Mouse (Mus musculus): ENCODE results near the gene Klhl32. TPM values are rescaled to one million over a fixed set of nuclear protein-coding genes. Genes with fewer than 3 reads are reported as not detected.
"Not testable (repeated sequence)": the region's sequence is repeated elsewhere in the genome, so short reads cannot be mapped to it uniquely, and the experiment has no call there.

Klhl32 gene
- 19.0 and 19.8 TPM in 2 replicates for polyA plus RNA-seq (2015; fragmentation: Nextera tagmentation; extraction: Ambion mirVana)

DNA sequence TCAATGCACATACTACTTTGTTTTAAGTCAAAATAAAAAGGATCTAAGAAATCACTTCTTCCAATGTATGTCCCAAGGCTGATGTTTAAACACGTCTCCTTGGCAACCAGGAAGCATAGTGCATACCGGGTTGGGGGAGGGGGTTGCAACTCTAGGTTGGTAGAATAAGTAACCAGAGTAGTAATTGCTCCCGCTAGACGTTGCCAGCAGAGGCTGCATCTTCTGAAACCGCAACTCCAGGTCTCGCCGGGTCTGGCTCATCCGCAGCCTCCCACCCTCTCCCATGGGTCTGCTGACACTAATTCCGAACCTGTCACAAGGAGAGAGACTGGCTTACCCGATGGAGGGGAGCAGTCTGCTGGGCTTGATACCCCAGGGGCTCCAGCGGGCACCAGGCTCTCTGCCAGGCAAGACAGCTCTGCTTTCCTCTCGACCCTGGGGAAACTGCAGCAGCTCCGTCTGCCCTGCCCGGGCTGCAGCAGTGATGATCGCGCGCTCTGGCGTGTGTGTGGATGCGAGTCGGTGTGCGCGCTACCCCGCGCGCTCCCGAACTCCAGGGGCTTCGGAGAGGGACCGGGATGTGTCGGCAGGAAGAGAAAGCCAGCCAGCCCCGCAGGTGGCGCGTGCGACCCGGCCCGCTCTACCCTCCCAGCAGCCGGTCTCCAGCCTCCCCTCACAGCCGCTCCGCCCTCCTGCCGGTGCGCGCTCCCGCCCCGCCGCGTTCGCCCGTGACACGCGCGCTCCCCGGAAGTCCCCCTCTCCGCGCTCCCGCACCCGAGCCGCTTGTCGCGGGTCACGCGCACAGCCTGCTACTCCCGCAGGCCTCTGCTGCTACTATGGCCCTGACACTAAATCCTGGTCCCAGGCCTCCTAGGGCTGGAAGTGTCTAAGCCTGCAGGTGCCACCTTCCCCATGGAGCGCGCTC, at the start of gene Klhl32:
Gene Klhl32 (minus strand): TSS at position 724 of the 925 bp plus-strand sequence.
- no peaks in the 10 kb centered on the region for H3K27me3 ChIP-seq
- peak within 1 kb of the TSS; percentile 82 for H3K9ac ChIP-seq (replicated peaks)
- H3K4me2 ChIP-seq (replicated peaks), result peak within 1 kb of the TSS; percentile 63
- peaks cover 29% of the 10 kb centered on the region for H3K4me1 ChIP-seq (replicated peaks)
- ATAC-seq, result peak; percentile 97
- H3K4me3 ChIP-seq (replicated peaks), result peak within 1 kb of the TSS; percentile 67
- WGBS, result under 1% methylated on average over 62 of the region's 63 CpGs
- H3K27ac ChIP-seq, result peak within 1 kb of the TSS; percentile 96
- no peaks in the 10 kb centered on the region for H3K9me3 ChIP-seq
- H3K36me3 ChIP-seq, result no peaks in the 10 kb centered on the region

DNA sequence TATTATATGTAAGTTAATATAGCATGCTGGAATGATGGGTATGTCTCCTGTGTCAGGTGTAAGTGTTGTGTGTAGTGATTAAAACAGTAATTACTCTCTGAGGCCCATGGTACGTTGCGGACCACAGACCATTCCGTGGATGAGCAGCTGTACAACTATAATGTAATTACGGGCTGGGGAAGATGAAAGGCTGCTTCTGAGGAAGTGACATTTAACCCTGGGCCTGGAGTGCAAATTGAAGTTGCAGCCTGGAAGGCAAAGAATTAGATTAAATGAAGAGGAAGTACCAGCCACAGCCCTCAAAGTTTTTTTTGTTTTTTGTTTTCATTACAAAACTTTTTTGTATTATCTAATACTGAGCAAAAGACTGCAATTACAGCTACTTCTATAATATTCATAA, 48.2 kb upstream of the Klhl32 start:
- H3K9ac ChIP-seq (replicated peaks), result peak overlapping the region; percentile 85
- peak overlapping the region; percentile 72 for H3K4me2 ChIP-seq (replicated peaks)
- H3K4me1 ChIP-seq (replicated peaks), result peaks cover 13% of the 10 kb centered on the region
- peaks cover 28% of the 10 kb centered on the region for H3K36me3 ChIP-seq
- WGBS, result 40% methylated on average over 4 of the region's 4 CpGs
- no peaks in the 10 kb centered on the region for H3K9me3 ChIP-seq
- ATAC-seq, result no peak
- peak overlapping the region; percentile 88 for H3K4me3 ChIP-seq (replicated peaks)
- H3K27ac ChIP-seq, result no peak overlapping the region
- no peaks in the 10 kb centered on the region for H3K27me3 ChIP-seq

DNA sequence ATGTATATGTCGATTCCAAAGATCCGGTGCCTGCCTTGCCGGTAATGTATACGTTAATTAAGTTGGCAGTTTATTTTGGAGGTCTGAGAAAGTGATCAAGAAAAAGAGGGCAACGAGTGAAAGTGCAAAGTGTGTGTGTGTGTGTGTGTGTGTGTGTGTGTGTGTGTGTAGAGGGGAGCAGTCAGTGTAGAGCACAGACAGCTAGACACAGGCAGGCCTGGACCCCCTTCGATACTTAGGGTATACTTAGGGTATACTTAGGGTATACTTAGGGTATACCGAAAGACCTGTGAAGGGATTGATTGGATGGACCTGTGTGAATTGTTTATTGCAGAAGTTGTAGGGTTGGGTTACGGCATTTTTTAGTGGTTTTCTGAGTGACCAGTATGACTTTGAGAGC, 47.7 kb upstream of the Klhl32 start:
- Histone ChIP-seq H3K4me2 (replicated peaks) (peak overlapping the region; percentile 72), H3K4me1 (replicated peaks) (peaks cover 13% of the 10 kb centered on the region), H3K36me3 (peaks cover 26% of the 10 kb centered on the region), H3K27me3 (no peaks in the 10 kb centered on the region), H3K4me3 (replicated peaks) (peak overlapping the region; percentile 88), H3K27ac (no peak overlapping the region), H3K9me3 (no peaks in the 10 kb centered on the region), H3K9ac (replicated peaks) (peak overlapping the region; percentile 85)
- peak; percentile 53; the same call in 1 of the 2 replicates for ATAC-seq
- WGBS, result 31% methylated on average over 8 of the region's 8 CpGs

DNA sequence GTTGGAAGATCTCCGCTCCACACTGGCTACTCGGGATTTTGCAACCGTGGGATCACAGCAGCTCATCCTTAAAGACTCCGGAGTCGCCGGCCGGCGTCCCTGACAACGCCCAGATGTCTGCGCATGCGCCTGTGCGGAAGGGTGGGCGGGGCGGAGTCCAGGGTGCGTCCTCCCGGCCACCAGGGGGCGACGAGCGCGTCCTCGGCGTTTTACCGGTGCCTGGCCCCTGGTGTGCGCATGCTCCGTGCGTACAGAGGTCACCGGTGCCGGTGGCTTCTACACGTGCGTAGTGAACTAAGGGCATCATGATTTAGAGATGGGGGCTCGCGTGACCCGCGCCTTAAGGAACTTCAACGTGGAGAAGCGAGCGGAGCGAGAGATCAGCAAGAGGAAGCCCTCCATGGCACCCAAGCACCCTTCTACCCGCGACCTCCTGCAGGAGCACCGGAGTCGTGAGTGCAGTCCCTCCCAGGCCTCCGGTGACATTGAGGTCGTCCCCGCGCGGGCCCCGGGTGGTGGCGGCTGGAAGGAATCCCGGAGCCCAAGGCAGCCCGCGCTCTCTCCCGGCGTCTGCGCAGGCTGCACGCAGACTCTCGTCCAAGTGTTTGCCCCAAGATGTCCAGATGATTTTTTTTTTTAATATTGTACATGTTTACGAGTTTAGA, 47.1 kb upstream of the Klhl32 start, which contains the start of gene Ndufaf4:
Gene Ndufaf4 (plus strand): TSS at position 233 of the 665 bp plus-strand sequence.
- H3K9ac ChIP-seq (replicated peaks), result peak within 1 kb of the TSS; percentile 85
- no peaks in the 10 kb centered on the region for H3K27me3 ChIP-seq
- H3K36me3 ChIP-seq, result peaks cover 20% of the 10 kb centered on the region
- peak within 1 kb of the TSS; percentile 56 for H3K27ac ChIP-seq
- under 1% methylated on average over 58 of the region's 58 CpGs for WGBS
- ATAC-seq, result peak; percentile 98
- H3K4me3 ChIP-seq (replicated peaks), result peak within 1 kb of the TSS; percentile 88
- peak within 1 kb of the TSS; percentile 72 for H3K4me2 ChIP-seq (replicated peaks)
- no peaks in the 10 kb centered on the region for H3K9me3 ChIP-seq
- peaks cover 13% of the 10 kb centered on the region for H3K4me1 ChIP-seq (replicated peaks)

DNA sequence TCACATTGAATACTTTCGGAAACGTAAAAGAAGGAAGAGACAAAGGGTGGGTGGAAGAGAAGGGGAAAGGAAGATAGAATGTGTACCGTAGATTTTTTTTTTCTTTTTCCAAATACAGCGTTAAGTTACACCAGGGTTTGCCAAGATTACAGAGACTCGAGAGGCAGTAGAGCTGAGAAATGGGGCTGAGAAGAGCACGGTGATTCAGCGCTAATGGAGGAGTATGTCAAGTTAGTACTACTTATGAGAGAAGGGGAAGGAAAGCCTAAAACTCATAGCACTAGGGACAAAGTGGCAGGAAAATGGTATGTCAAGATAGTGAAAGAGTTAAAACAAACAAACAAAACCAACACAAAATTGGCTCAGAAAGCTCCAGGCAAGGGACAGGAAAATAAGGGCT, 46.4 kb upstream of the Klhl32 start:
- Histone ChIP-seq H3K27ac (peak overlapping the region; percentile 44; the same call in 1 of the 2 replicates), H3K4me1 (replicated peaks) (peaks cover 13% of the 10 kb centered on the region), H3K4me3 (replicated peaks) (peak overlapping the region; percentile 88), H3K27me3 (no peaks in the 10 kb centered on the region), H3K4me2 (replicated peaks) (peak overlapping the region; percentile 72), H3K9me3 (no peaks in the 10 kb centered on the region), H3K9ac (replicated peaks) (peak overlapping the region; percentile 60), H3K36me3 (peaks cover 16% of the 10 kb centered on the region)
- 24% methylated on average over 7 of the region's 7 CpGs for WGBS
- peak; percentile 55 for ATAC-seq

DNA sequence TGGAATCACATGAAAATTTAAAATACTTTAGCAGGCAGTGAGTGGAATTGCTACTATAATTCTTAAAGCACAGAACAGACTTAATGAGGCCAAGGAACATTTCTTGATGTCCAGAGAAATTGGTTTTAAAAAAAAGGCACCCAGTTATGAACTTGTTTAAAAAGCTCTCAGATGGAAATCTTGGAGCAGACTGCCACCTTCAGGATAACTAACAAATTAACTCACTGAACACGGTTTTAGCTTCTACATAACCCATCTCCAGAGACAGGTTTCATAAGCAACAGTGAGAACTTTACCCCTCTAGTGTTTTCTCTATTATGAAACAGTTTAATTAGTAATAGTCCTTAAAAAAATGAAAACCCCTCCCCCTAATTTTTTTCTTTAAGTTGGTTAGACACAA, 45.9 kb upstream of the Klhl32 start:
- H3K36me3 ChIP-seq, result peaks cover 13% of the 10 kb centered on the region
- H3K27me3 ChIP-seq, result no peaks in the 10 kb centered on the region
- no peaks in the 10 kb centered on the region for H3K9me3 ChIP-seq
- ATAC-seq, result no peak
- H3K4me3 ChIP-seq (replicated peaks), result no peak overlapping the region
- H3K9ac ChIP-seq (replicated peaks), result no peak overlapping the region
- peaks cover 13% of the 10 kb centered on the region for H3K4me1 ChIP-seq (replicated peaks)
- 0% methylated on average over 1 of the region's 1 CpGs for WGBS
- no peak overlapping the region for H3K27ac ChIP-seq
- H3K4me2 ChIP-seq (replicated peaks), result no peak overlapping the region

DNA sequence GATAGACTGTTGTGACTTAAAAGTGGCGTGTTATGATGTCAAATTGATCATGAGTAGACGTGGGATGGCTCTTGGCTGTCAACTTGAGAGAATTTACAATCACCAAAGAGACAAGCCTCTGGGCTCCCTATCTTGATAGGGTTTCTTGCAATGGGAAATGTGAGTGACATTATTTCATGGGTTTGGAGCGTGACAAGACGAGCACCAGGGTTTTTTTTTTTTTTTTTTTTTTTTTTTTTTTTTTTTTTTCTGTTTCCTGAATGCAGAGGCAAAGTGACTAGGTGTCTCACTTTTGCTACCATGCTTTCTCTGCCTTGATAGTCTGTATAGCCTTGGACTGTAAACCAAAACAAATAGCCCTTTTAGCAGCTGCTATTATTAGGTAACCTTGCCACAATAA, 43.7 kb upstream of the Klhl32 start:
- no peak overlapping the region for H3K9ac ChIP-seq (replicated peaks)
- no peak for ATAC-seq
- H3K4me1 ChIP-seq (replicated peaks), result peaks cover 13% of the 10 kb centered on the region
- no peaks in the 10 kb centered on the region for H3K27me3 ChIP-seq
- WGBS, result 83% methylated on average over 4 of the region's 4 CpGs
- H3K9me3 ChIP-seq, result peaks cover 4% of the 10 kb centered on the region
- no peak overlapping the region for H3K27ac ChIP-seq
- no peak overlapping the region for H3K4me2 ChIP-seq (replicated peaks)
- no peaks in the 10 kb centered on the region for H3K36me3 ChIP-seq
- no peak overlapping the region for H3K4me3 ChIP-seq (replicated peaks)

DNA sequence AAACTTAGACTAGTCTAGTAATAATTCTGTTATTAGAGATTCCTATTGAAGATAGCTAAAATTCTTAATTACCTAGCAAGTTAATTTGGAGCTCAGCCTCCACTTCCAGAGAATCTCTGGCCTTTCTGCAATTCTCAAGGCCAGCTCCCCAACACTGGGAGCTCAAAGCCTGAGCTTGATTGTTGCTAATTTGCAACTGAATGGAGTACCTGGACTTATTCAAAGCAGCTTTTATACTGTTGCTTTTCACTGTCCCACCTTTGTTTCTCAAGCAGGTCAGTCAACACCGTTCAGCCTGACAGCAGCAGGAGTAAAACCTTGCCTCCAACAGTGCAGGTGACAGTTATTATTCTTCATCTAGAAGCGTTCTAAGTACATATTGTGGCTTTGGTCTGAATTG, 41.4 kb upstream of the Klhl32 start:
- not testable (repeated sequence) for H3K9ac ChIP-seq (replicated peaks); H3K36me3 ChIP-seq; ATAC-seq; H3K4me1 ChIP-seq (replicated peaks); H3K9me3 ChIP-seq; H3K4me2 ChIP-seq (replicated peaks); H3K4me3 ChIP-seq (replicated peaks); H3K27me3 ChIP-seq; H3K27ac ChIP-seq
- 72% methylated on average over 2 of the region's 2 CpGs for WGBS

DNA sequence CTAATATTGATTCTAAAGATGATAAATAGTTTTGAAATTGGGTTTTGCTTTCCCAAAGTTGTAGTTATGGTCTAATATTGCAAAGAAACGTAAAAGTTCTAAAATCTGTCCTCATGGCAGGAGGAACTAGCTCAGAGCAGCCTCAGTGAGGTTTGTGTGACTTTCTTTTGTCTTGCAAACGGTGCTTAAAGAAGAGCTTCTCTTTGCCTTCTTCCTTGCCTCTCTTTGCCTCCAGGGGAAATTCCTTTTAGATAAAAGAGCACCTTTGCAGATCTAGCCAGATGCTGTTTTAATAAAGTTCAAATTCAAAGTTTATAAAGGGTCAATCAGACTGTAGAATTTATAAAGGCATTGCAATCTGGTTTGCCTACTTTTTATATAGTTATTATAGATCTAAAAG, 38.5 kb upstream of the Klhl32 start:
- H3K4me3 ChIP-seq (replicated peaks); H3K9me3 ChIP-seq; H3K27ac ChIP-seq; H3K27me3 ChIP-seq; H3K9ac ChIP-seq (replicated peaks); H3K4me1 ChIP-seq (replicated peaks); H3K36me3 ChIP-seq; H3K4me2 ChIP-seq (replicated peaks); ATAC-seq: not testable (repeated sequence)
- 33% methylated on average over 2 of the region's 2 CpGs for WGBS

DNA sequence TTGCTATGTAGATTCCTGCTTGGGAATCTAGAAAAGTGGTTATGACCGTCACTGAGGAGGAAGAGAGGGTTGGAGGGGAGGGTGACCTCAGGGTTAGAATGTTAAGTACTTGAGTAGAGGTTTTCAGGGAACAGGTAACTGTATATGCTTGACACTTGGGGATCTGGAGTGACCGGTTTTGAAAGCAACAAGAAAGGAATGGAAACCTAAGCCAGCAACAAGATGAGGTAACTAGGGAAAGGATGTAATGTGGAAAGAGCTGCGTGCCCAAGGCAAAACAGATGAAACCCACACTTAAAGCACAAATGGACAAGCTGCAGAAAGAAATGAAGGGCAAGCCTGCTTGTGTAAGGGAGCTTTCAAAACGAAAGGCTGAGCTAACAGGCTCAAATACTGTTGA, 18.3 kb upstream of the Klhl32 start:
- H3K4me1 ChIP-seq (replicated peaks), result no peaks in the 10 kb centered on the region
- no peak overlapping the region for H3K27ac ChIP-seq
- no peak overlapping the region for H3K4me2 ChIP-seq (replicated peaks)
- no peaks in the 10 kb centered on the region for H3K36me3 ChIP-seq
- no peaks in the 10 kb centered on the region for H3K27me3 ChIP-seq
- H3K4me3 ChIP-seq (replicated peaks), result no peak overlapping the region
- no peak for ATAC-seq
- H3K9me3 ChIP-seq, result no peaks in the 10 kb centered on the region
- H3K9ac ChIP-seq (replicated peaks), result no peak overlapping the region
- WGBS, result 74% methylated on average over 4 of the region's 4 CpGs

DNA sequence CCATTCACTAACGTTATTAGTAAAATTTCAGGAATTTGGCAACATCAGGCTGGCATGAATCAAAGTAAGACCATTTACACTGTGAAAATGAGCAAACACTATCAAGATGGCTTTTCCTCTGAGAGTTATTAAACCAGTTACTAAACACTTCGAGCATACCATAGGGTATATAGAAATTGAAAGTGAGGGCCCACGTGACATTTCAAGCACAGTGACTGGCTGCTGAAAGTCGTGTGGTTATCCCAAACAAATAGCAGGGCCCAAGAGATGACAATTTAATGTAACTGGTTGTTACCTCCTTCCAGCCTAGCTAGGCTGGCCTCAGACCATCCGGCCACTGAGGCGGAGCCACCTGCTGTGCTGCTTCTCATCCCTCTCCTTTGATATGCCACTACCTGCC, 14.8 kb upstream of the Klhl32 start:
- no peak overlapping the region for H3K4me2 ChIP-seq (replicated peaks)

DNA sequence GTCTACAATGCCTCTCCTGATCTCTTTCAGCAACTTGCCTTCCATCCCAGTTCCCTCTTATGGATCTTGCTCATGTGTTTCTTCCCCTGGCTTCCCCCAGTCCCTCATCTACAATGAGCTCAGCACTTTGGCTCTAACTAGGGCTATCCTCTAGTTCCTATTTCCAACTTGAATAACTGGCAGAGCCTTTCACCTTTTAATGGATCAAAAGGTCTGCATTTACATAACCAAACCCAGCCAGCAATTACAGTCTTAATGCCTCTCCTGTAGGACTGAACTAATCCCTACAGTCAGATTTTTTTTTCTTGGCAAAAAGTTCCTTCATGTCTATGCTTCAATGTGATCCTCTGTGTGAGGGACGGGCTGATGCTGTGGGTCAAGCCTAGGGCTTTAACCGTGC, 3.5 kb downstream of the Klhl32 start:
- no peaks in the 10 kb centered on the region for H3K27me3 ChIP-seq
- no peak overlapping the region for H3K4me3 ChIP-seq (replicated peaks)
- H3K4me2 ChIP-seq (replicated peaks), result no peak overlapping the region
- 73% methylated on average over 2 of the region's 2 CpGs for WGBS
- no peaks in the 10 kb centered on the region for H3K36me3 ChIP-seq
- H3K9me3 ChIP-seq, result no peaks in the 10 kb centered on the region
- H3K9ac ChIP-seq (replicated peaks), result no peak overlapping the region
- no peak overlapping the region for H3K27ac ChIP-seq
- no peak for ATAC-seq
- peaks cover 29% of the 10 kb centered on the region for H3K4me1 ChIP-seq (replicated peaks)

More for the DNA sequence above, 14.8 kb upstream of the Klhl32 start:
- H3K27me3 ChIP-seq, result no peaks in the 10 kb centered on the region
- WGBS, result 58% methylated on average over 6 of the region's 6 CpGs
- no peaks in the 10 kb centered on the region for H3K36me3 ChIP-seq
- H3K27ac ChIP-seq, result no peak overlapping the region
- H3K9ac ChIP-seq (replicated peaks), result no peak overlapping the region
- no peaks in the 10 kb centered on the region for H3K4me1 ChIP-seq (replicated peaks)
- H3K4me3 ChIP-seq (replicated peaks), result no peak overlapping the region
- ATAC-seq, result no peak
- H3K9me3 ChIP-seq, result no peaks in the 10 kb centered on the region
